Mouse (Mus musculus) cerebellum, adult 2 months (tissue): ENCODE data around the gene Pde1c. TPM values are rescaled to one million over a fixed set of nuclear protein-coding genes. Genes with fewer than 3 reads are reported as not detected.

ENCODE experiments used
- DNase-seq, 2 experiments: peaks; one replicate each; pipeline ENCODE4 v3.0.0; 2021
- H3K27ac ChIP-seq: fragments of 200-500 bp; 2 replicates; pipeline ENCODE4 v1.5.1; 2012; ENCODE audit warnings: low read length, control low read depth, inconsistent platforms; ENCODE audit not compliant: insufficient read depth
- H3K27me3 ChIP-seq: fragments of 200-500 bp; 2 replicates; pipeline ENCODE4 v1.6.1; 2012; ENCODE audit warnings: inconsistent platforms, mild to moderate bottlenecking, low read length, moderate library complexity; ENCODE audit not compliant: control insufficient read depth, insufficient read depth
- H3K4me1 ChIP-seq: fragments of 200-500 bp; 2 replicates; pipeline ENCODE4 v1.6.1; 2011; ENCODE audit warnings: low read length; ENCODE audit not compliant: control insufficient read depth, insufficient read depth
- H3K4me3 ChIP-seq: fragments of 200-500 bp; replicated peaks from 2 replicates; pipeline ENCODE3; 2011; ENCODE audit warnings: mild to moderate bottlenecking, low read depth, low read length, control low read depth; ENCODE audit not compliant: insufficient read depth
- CTCF ChIP-seq: fragments of 200-500 bp; IDR thresholded peaks from 2 replicates; pipeline ENCODE4 v1.5.1; 2011; ENCODE audit warnings: low read depth, mild to moderate bottlenecking, control low read depth, low read length, moderate library complexity, borderline replicate concordance; ENCODE audit not compliant: insufficient read depth
- POLR2A ChIP-seq: fragments of 200-500 bp; IDR thresholded peaks from 2 replicates; pipeline ENCODE4 v1.6.1; 2011; ENCODE audit warnings: low read length, control low read depth, borderline replicate concordance; ENCODE audit not compliant: insufficient read depth
- WGBS: fragments of 180-500 bp; shearing (Covaris S2); methylation state at CpG from one replicate; pipeline ENCODE4 v1.1.7; 2018; 5-methylcytosine and 5-hydroxymethylcytosine counted together
- polyA plus RNA-seq: library from polyadenylated mRNA; depleted of rRNA; stranded (reverse); fragments of >200 nt; gene quantifications from 2 replicates; pipeline ENCODE4 v1.2.3, GENCODE M21; 2012

Gene Pde1c
- polyA plus RNA-seq, 1 experiment: 29.9 TPM

DNA sequence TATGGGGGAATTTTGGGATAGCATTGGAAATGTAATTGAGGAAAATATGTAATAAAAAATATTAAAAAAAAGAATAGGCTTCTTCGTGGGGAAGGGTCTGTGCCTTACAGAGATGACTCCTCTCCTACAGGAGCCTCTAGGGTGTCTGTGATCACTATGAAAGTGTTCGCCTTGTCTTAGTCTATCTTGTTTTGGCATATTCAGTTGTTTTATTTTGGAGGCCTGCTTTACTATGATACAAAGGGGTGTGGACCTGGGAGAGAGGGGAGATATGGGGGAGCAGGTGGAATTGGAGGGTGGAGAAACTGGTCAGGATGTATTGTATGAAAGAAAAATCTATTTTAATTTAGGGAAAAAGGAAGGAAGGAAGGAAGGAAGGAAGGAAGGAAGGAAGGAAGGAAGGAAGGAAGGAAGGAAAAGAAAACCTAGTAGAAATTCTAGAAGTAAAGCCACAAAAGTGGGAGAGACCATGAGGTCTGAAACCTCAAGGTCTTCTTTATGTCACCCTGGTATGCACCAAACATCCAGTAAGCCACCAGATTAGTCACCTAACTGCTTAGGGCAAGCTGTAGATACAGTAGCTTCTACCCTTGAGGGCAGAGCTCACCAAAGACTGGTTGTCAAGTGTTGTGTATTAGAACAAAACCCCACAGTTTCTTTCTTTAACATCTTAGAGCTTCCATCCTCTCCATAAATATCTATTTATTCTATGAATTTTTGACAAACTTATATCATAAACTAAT is 311.2 kb downstream of the Pde1c start:
- TF ChIP-seq POLR2A (no peak), CTCF (no peak)
- H3K4me1 ChIP-seq: peaks cover 4% of the 10 kb centered on the region; the same call in 1 of the 2 replicates
- no peaks in the 10 kb centered on the region for H3K27me3 ChIP-seq
- no peak overlapping the region for H3K4me3 ChIP-seq
- WGBS: 96% methylated on average over 2 of the region's 2 CpGs
- DNase-seq: no peak
- H3K27ac ChIP-seq: no peak overlapping the region

- 33% methylated on average over 3 of the region's 3 CpGs for WGBS
- H3K27ac ChIP-seq: no peak overlapping the region
Observed at GRCm38 (mm10) chr6:56250091-56250490, 318.8 kb downstream of the Pde1c start.

DNA sequence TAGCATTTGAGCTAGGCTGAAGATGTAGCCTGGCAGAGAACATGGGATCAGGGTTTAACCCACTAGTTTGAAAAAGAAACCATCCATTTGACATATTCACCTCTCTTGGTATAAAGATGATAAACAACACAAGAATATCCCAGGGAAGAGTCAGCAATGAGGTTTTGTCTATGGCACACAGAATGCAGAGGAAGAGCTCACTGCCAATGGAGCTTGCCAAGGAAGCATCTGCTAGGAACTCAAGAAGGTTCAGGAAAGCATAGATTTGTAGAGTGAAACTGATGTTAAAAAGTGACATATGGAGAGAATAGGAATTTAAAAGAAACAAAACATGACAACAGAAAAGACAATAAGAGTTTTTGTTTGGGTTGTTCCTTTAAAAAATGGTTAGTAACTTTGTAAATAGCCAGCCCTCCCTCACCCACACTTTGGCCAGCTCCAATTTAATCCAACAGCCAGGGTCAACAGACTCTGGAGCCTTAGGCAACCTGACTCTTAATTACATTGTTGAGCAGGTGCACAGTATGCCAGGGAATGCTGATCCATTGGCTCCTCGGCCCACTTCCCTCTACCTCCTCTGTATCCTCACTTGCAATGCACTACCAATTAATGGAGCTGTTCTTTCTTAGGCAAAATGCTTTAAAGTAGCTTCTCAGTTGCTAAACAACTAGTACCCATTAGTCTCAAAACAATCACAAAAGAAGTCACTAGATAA is 377.3 kb downstream of the Pde1c start:
- WGBS: 9% methylated on average over 1 of the region's 1 CpGs
- TF ChIP-seq POLR2A: no peak
- no peak for TF ChIP-seq CTCF
- no peak overlapping the region for H3K4me3 ChIP-seq
- peaks cover 8% of the 10 kb centered on the region for H3K4me1 ChIP-seq
- no peaks in the 10 kb centered on the region for H3K27me3 ChIP-seq
- no peak overlapping the region for H3K27ac ChIP-seq
- DNase-seq: peak; percentile 39 to 68

More at GRCm38 (mm10) chr6:56250091-56250490, 318.8 kb downstream of the Pde1c start:
- TF ChIP-seq POLR2A: no peak
- no peak for TF ChIP-seq CTCF
- no peak overlapping the region for H3K4me3 ChIP-seq
- peaks cover 2% of the 10 kb centered on the region; the same call in 1 of the 2 replicates for H3K4me1 ChIP-seq
- H3K27me3 ChIP-seq: no peaks in the 10 kb centered on the region
- peak; percentile 53 to 76 for DNase-seq

DNA sequence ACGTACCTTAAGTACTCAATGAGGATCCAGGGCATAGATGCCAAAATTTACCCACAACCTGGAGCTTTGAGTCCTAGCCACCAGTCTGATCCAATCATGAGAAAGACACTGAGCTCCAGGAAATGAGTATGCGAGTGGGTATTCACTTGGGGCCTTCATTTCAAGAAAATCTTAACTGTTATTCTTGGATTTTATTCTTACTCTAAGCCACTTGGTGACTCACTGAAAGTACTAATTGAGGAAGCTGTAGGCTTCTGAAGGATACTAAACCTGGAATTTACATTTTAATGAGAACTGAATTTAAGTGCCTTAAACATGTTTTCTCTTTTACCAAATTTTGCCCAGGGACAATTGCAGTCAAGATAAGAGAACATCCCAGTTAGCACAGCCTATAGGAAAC is 392.4 kb downstream of the Pde1c start:
- H3K4me1 ChIP-seq: no peaks in the 10 kb centered on the region
- WGBS: 90% methylated on average over 2 of the region's 2 CpGs
- H3K4me3 ChIP-seq: no peak overlapping the region
- TF ChIP-seq CTCF (no peak), POLR2A (no peak)
- H3K27me3 ChIP-seq: no peaks in the 10 kb centered on the region
- no peak for DNase-seq
- no peak overlapping the region for H3K27ac ChIP-seq

DNA sequence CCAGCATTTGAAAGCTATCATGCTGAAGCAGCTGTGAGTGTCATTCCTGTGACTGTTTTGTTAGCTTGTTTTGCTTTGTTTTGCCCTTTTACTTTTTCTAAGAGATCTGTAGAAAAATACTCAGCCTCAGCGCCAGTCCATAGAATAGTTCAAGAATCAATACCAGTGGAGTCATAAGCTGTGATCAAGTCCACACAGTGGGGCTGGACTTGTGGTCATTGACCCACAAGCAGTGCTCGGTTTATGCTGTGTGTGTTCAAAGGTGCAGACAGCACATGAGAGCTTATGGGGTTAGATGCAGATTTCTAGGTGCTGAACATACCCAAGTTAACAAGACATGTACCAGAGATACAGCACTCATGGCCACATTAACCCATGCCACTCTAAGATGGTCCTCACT is 396.7 kb downstream of the Pde1c start:
- no peaks in the 10 kb centered on the region for H3K4me1 ChIP-seq
- DNase-seq: no peak
- no peaks in the 10 kb centered on the region for H3K27me3 ChIP-seq
- H3K27ac ChIP-seq: no peak overlapping the region
- H3K4me3 ChIP-seq: no peak overlapping the region
- TF ChIP-seq CTCF (no peak), POLR2A (no peak)
- 94% methylated on average over 2 of the region's 2 CpGs for WGBS

- H3K4me1 ChIP-seq: no peaks in the 10 kb centered on the region
- TF ChIP-seq CTCF (no peak), POLR2A (no peak)
- no peak overlapping the region for H3K27ac ChIP-seq
- peak; percentile 36 to 74 for DNase-seq
- H3K27me3 ChIP-seq: no peaks in the 10 kb centered on the region
- no peak overlapping the region for H3K4me3 ChIP-seq
- WGBS: 20% methylated on average over 2 of the region's 2 CpGs
Observed at GRCm38 (mm10) chr6:56168736-56169135, 400.2 kb downstream of the Pde1c start.

DNA sequence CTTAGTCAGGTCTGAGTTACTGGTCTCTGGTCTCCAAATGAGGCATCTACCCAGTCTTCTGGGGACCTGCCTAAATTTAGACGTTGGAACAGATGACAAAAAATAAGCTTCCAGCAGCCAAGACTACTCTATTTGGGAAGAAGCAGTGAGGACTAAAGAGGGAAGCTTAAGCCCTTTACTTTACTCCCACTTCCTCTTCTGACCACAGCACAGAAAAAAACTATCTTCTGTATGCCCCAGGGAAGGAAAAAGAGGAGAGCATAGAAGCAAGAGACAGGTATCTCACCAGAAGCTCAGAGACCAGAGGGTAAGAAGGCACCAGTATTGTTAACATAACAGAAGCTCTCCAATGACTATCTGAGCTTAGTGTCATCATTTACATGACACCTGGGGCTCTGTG is 410.7 kb downstream of the Pde1c start:
- Histone ChIP-seq H3K27me3 (no peaks in the 10 kb centered on the region), H3K4me1 (peaks cover 5% of the 10 kb centered on the region; the same call in 1 of the 2 replicates), H3K27ac (no peak overlapping the region), H3K4me3 (no peak overlapping the region)
- 11% methylated on average over 1 of the region's 1 CpGs for WGBS
- DNase-seq: peak in 1 of 2 experiments; percentile 27
- no peak for TF ChIP-seq POLR2A
- TF ChIP-seq CTCF: no peak

- H3K4me3 ChIP-seq: no peak overlapping the region
- peak overlapping the region; percentile 43; the same call in 1 of the 2 replicates for H3K27ac ChIP-seq
- peak; percentile 48 to 74 for DNase-seq
- TF ChIP-seq CTCF (no peak), POLR2A (no peak)
- WGBS: 41% methylated on average over 3 of the region's 3 CpGs
- H3K27me3 ChIP-seq: no peaks in the 10 kb centered on the region
- peaks cover 5% of the 10 kb centered on the region; the same call in 1 of the 2 replicates for H3K4me1 ChIP-seq
Observed at GRCm38 (mm10) chr6:56156836-56157235, 412.1 kb downstream of the Pde1c start.
